Comparison of ENCODE assay signal across 16 mouse cellular contexts in genomic region chr12:79560893-79561292, GRCm38 (mm10).
DNase-seq lines count a peak whose midpoint lies in the region; ATAC-seq and TF ChIP-seq lines count a peak whose summit lies in the region.
"Had no signal": no experiment of that assay in that cellular context is flagged by ENCODE, and none has a peak within 500 bp of the region (broad histone marks: within the 10 kb centered on the region; RNA-seq: fewer than 3 reads in every experiment).

No protein-coding gene starts in this region.

- H3K27ac ChIP-seq in intestine, postnatal 0 days (ENCODE audit: low read depth, low read length), result no peak overlapping the region
- H3K27ac ChIP-seq: forebrain, embryonic 12.5 days; hindbrain, embryonic 15.5 days; layer of hippocampus, adult 2 months had no signal

- H3K27me3 ChIP-seq in intestine, postnatal 0 days (replicated peaks; ENCODE audit: control insufficient read depth, insufficient read depth, low read length), result no peaks in the 10 kb centered on the region
- H3K27me3 ChIP-seq: forebrain, embryonic 12.5 days; hindbrain, embryonic 15.5 days; liver, embryonic 15.5 days had no signal

- DNase-seq in kidney, adult 9 months, result peak; percentile 82
- DNase-seq in kidney, postnatal 25 days, result no peak
- DNase-seq in 3134 (ENCODE audit: extremely low read depth, insufficient read length, low spot score), result peak; percentile 51
- peak; percentile 80 for DNase-seq in NIH3T3 (ENCODE audit: low read depth)
- DNase-seq in adrenal gland, adult 18-20 months (ENCODE audit: low spot score in 2 of 2), result no peak
- DNase-seq in layer of hippocampus, postnatal 36 days, result no peak
- DNase-seq in spleen, postnatal 4 days (ENCODE audit: low spot score in 2 of 2), result no peak
- DNase-seq: cerebellum, adult 9-10 months; heart, adult 11 months; heart, postnatal 10 days had no signal

- TF ChIP-seq CTCF in intestine, postnatal 0 days (IDR thresholded peaks at IDR 0.05; ENCODE audit: low read depth), result no peak

- no peak overlapping the region for H3K4me3 ChIP-seq in intestine, postnatal 0 days (ENCODE audit: low read depth, low read length)
- H3K4me3 ChIP-seq: forebrain, embryonic 12.5 days; hindbrain, embryonic 15.5 days; layer of hippocampus, adult 2 months; liver, embryonic 15.5 days had no signal

- no peak overlapping the region for H3K9ac ChIP-seq in intestine, postnatal 0 days (ENCODE audit: low read depth, low read length)
- H3K9ac ChIP-seq: forebrain, embryonic 12.5 days; hindbrain, embryonic 15.5 days; liver, embryonic 15.5 days had no signal

- H3K4me2 ChIP-seq in intestine, postnatal 0 days (replicated peaks; ENCODE audit: low read depth), result no peak overlapping the region
- H3K4me2 ChIP-seq: forebrain, embryonic 12.5 days; hindbrain, embryonic 15.5 days; liver, embryonic 15.5 days had no signal

- H3K36me3 ChIP-seq in intestine, postnatal 0 days (ENCODE audit: control insufficient read depth, insufficient read depth), result no peaks in the 10 kb centered on the region
- H3K36me3 ChIP-seq: forebrain, embryonic 12.5 days; hindbrain, embryonic 15.5 days; liver, embryonic 15.5 days had no signal

- 62% methylated on average over 4 of the region's 4 CpGs for WGBS in intestine, postnatal 0 days

- ATAC-seq in intestine, postnatal 0 days, result peak; percentile 73
- ATAC-seq: CD4-positive, CD25-positive, alpha-beta regulatory T cell, adult 4 months had no signal

- peaks cover 10% of the 10 kb centered on the region for H3K4me1 ChIP-seq in intestine, postnatal 0 days (replicated peaks; ENCODE audit: control insufficient read depth, insufficient read depth, low read length)
- H3K4me1 ChIP-seq: forebrain, embryonic 12.5 days; hindbrain, embryonic 15.5 days had no signal

- no peaks in the 10 kb centered on the region for H3K9me3 ChIP-seq in intestine, postnatal 0 days (ENCODE audit: control insufficient read depth)
- H3K9me3 ChIP-seq: forebrain, embryonic 12.5 days; hindbrain, embryonic 15.5 days; liver, embryonic 15.5 days had no signal

Comparison
In these comparisons a context has a peak if more than half of its experiments do, and no peak if none do; other contexts are left out.
1. DNase-seq: peak in kidney, adult 9 months (single experiment), 3134 (single experiment) and NIH3T3 (single experiment); none in kidney, postnatal 25 days (0 of 2), adrenal gland, adult 18-20 months (0 of 2), layer of hippocampus, postnatal 36 days (0 of 2) and spleen, postnatal 4 days (0 of 2).